Mouse (Mus musculus) forebrain, embryonic 14.5 days (tissue): ENCODE measurements around the gene Icam2. TPM values are rescaled to one million over a fixed set of nuclear protein-coding genes. Genes with fewer than 3 reads are reported as not detected.
A peak's percentile ranks its signal among the peaks of the same experiment; 100 is the strongest.
"Not testable (repeated sequence)": the region's sequence is repeated elsewhere in the genome, so short reads cannot be mapped to it uniquely, and the experiment has no call there.

Experiments
- ATAC-seq: fragments of 200-750 bp; cut with Nextera tagmentation; 2 replicates; pipeline ENCODE4 v1.8.0; 2017; ENCODE audit warnings: mild to moderate bottlenecking, moderate library complexity
- DNase-seq: peaks from one replicate; pipeline ENCODE4 v3.0.0-alpha.2; 2015; ENCODE audit warnings: low spot score
- H3K27ac ChIP-seq: fragments of 300-500 bp; sonication (generic); 2 replicates; pipeline ENCODE4 v1.5.1; 2014; ENCODE audit warnings: low read depth, mild to moderate bottlenecking, control low read depth, low read length, moderate library complexity
- H3K27me3 ChIP-seq: fragments of 300-500 bp; sonication (generic); replicated peaks from 2 replicates; pipeline ENCODE4 v1.6.1; 2014; ENCODE audit warnings: low read length, control low read depth, mixed read lengths; ENCODE audit not compliant: control insufficient read depth, insufficient read depth
- H3K36me3 ChIP-seq: fragments of 300-500 bp; sonication (generic); 2 replicates; pipeline ENCODE4 v1.6.1; 2014; ENCODE audit warnings: low read length, control low read depth; ENCODE audit not compliant: control insufficient read depth, insufficient read depth
- H3K4me1 ChIP-seq: fragments of 300-500 bp; sonication (generic); 2 replicates; pipeline ENCODE4 v1.6.1; 2014; ENCODE audit warnings: antibody characterized with exemption, low read length, control low read depth; ENCODE audit not compliant: control insufficient read depth, insufficient read depth
- H3K4me2 ChIP-seq: fragments of 300-500 bp; sonication (generic); 2 replicates; pipeline ENCODE4 v1.6.1; 2014; ENCODE audit warnings: mild to moderate bottlenecking, control low read depth, low read length
- H3K4me3 ChIP-seq: fragments of 300-500 bp; sonication (generic); 2 replicates; pipeline ENCODE4 v1.5.1; 2014; ENCODE audit warnings: low read depth, low read length, control low read depth
- H3K9ac ChIP-seq: fragments of 300-500 bp; sonication (generic); 2 replicates; pipeline ENCODE4 v1.6.1; 2014; ENCODE audit warnings: mild to moderate bottlenecking, low read length, control low read depth, moderate library complexity
- H3K9me3 ChIP-seq: fragments of 300-500 bp; sonication (generic); replicated peaks from 2 replicates; pipeline ENCODE4 v1.6.1; 2016; ENCODE audit warnings: low read length, control low read depth, mixed read lengths; ENCODE audit not compliant: control insufficient read depth
- WGBS: fragments of 180-500 bp; shearing (Covaris S2); extraction: QIAGEN DNeasy Blood & Tissue Kit; methylation state at CpG from one replicate; pipeline ENCODE4 v1.1.7; 2014; 5-methylcytosine and 5-hydroxymethylcytosine counted together
- polyA plus RNA-seq: library from polyadenylated mRNA; unstranded; fragments of >200 nt; fragmentation: Nextera tagmentation; extraction: Ambion mirVana; gene quantifications from 2 replicates; pipeline ENCODE4 v1.2.1, GENCODE M21; 2014

Gene Icam2
- polyA plus RNA-seq, 1 experiment from 2014 or later = 16.0 TPM

GRCm38 (mm10) chr11:106397656-106398055 is 9.8 kb upstream of the Icam2 start:
- Histone ChIP-seq H3K27me3 (no peaks in the 10 kb centered on the region), H3K4me1 (no peaks in the 10 kb centered on the region), H3K4me2 (no peak overlapping the region), H3K4me3 (no peak overlapping the region), H3K27ac (no peak overlapping the region), H3K9me3 (no peaks in the 10 kb centered on the region), H3K36me3 (peaks cover 39% of the 10 kb centered on the region), H3K9ac (no peak overlapping the region)
- 84% methylated on average over 3 of the region's 3 CpGs for WGBS
- no peak for DNase-seq
- no peak for ATAC-seq

DNA sequence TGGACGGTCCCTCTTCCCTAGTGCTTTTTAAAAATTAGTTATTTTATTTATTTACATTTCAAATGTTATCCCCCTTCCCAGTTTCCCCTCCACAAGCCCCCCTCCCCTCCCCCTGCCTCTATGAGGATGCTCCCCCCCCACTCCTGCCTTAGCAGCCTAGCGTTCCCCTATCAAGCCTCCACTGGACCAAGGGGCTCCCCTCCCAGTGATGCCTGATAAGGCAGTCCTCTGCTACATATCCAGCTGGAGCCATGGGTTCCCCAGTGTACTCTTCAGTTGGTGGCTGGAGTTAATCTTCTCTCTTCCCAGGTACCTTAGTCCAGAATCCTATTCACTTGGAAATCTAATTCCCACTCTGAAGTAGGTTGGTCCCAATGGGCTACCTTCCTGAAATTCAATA is 6.2 kb upstream of the Icam2 start:
- H3K9me3 ChIP-seq, H3K4me3 ChIP-seq, DNase-seq, H3K4me1 ChIP-seq, ATAC-seq, H3K27me3 ChIP-seq, H3K9ac ChIP-seq, H3K27ac ChIP-seq, H3K4me2 ChIP-seq: not testable (repeated sequence)
- WGBS = 87% methylated on average over 2 of the region's 2 CpGs
- peaks cover 18% of the 10 kb centered on the region for H3K36me3 ChIP-seq

DNA sequence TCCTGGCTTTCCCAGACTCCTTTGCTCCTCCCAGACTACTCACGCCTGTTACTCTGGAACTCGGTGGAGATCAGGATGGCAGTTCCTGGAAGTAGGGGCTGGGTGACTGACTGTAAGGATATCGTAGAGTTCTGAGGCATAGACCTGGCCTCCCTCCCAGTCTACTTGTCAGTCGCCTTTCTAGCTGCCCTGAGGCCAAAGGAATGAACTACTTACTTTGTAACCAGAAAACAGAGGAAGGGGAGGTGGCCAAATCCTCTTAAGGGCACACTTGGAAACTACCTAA is 5.4 kb upstream of the Icam2 start:
- Histone ChIP-seq H3K9me3 (no peaks in the 10 kb centered on the region), H3K4me3 (no peak overlapping the region), H3K4me2 (no peak overlapping the region), H3K9ac (no peak overlapping the region), H3K4me1 (no peaks in the 10 kb centered on the region), H3K36me3 (peaks cover 10% of the 10 kb centered on the region), H3K27ac (no peak overlapping the region), H3K27me3 (no peaks in the 10 kb centered on the region)
- no peak for ATAC-seq
- 74% methylated on average over 4 of the region's 4 CpGs for WGBS
- DNase-seq = no peak

DNA sequence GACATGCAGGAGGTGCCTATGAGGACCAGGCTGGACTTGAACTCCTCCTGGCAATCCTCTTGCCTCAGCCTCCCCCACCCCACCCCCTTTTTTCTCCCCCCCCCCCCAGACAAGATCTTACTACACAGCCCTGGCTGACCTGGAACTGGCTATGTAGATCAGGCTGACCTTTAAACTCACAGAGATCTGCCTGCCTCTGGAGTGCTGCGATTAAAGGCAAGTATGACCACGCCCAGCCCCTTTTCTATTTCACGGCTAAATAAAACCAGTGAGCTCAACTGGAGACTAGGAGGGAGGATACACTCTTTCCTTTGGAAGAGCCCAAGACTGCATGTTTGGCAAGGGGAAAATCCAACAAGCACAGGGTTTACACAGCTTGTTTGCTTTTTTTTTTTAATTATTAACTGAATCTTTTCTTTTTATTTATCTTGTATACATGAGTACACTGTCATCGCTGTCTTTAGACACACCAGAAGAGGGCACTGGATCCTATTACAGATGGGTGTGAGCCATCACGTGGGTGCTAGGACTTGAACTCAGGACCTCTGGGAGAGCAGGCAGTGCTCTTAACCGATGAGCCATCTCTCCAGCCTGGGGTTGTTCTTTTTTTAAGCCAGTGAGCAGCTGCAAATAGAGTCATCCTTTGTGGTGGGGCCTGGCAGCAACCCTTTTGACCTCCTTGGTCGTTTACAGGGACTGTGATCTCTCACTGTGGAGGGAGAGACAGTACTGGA is 4.9 kb upstream of the Icam2 start:
- peaks cover 7% of the 10 kb centered on the region; the same call in 1 of the 2 replicates for H3K36me3 ChIP-seq
- H3K4me3 ChIP-seq = no peak overlapping the region
- no peak for DNase-seq
- no peak overlapping the region for H3K9ac ChIP-seq
- H3K27me3 ChIP-seq = no peaks in the 10 kb centered on the region
- H3K27ac ChIP-seq = no peak overlapping the region
- H3K9me3 ChIP-seq = no peaks in the 10 kb centered on the region
- WGBS = 69% methylated on average over 7 of the region's 7 CpGs
- no peak for ATAC-seq
- H3K4me1 ChIP-seq = no peaks in the 10 kb centered on the region
- H3K4me2 ChIP-seq = no peak overlapping the region

DNA sequence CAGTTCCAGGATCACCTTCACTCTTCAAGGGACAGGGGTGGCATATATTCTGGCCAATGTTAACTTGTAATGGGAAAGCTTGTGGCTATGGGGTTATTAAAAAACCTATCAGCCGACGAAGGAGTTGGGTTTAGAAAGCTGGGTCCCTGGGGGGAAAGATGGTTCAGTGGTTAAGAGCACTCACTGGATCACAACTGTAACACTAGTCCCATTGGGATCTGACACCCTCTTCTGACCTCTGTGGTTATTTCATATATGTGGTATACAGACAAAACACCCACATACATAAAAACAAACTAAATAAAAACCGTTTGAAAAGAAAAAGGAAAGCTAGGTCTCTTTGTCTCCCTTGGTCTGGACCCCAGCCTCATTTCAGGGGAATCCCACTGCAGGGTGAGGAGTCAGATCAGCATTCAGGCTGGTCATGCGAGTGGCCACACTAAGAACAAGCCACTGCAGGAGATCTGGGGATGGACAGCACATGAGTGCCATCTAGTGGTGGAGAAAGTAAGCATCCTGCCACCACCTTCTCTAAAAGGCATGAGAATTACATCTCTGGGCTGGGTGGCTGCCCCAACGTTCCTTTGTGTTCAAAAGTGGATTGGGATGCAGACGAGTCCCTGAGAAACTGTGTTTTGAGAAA is 3.8 kb upstream of the Icam2 start:
- DNase-seq = peak; percentile 83
- Histone ChIP-seq H3K27me3 (no peaks in the 10 kb centered on the region), H3K9ac (no peak overlapping the region), H3K9me3 (no peaks in the 10 kb centered on the region), H3K27ac (no peak overlapping the region), H3K36me3 (peaks cover 5% of the 10 kb centered on the region; the same call in 1 of the 2 replicates), H3K4me1 (no peaks in the 10 kb centered on the region), H3K4me2 (no peak overlapping the region), H3K4me3 (no peak overlapping the region)
- ATAC-seq = peak; percentile 67
- 31% methylated on average over 6 of the region's 6 CpGs for WGBS

- H3K4me3 ChIP-seq = no peak overlapping the region
- no peak for DNase-seq
- WGBS = 79% methylated on average over 3 of the region's 3 CpGs
- H3K9ac ChIP-seq = no peak overlapping the region
- H3K4me1 ChIP-seq = no peaks in the 10 kb centered on the region
- H3K36me3 ChIP-seq = peaks cover 5% of the 10 kb centered on the region; the same call in 1 of the 2 replicates
- H3K4me2 ChIP-seq = no peak overlapping the region
- no peaks in the 10 kb centered on the region for H3K9me3 ChIP-seq
- no peaks in the 10 kb centered on the region for H3K27me3 ChIP-seq
- ATAC-seq = no peak
- no peak overlapping the region for H3K27ac ChIP-seq
These were observed 2.9 kb upstream of the Icam2 start for GRCm38 (mm10) chr11:106390757-106391156.

DNA sequence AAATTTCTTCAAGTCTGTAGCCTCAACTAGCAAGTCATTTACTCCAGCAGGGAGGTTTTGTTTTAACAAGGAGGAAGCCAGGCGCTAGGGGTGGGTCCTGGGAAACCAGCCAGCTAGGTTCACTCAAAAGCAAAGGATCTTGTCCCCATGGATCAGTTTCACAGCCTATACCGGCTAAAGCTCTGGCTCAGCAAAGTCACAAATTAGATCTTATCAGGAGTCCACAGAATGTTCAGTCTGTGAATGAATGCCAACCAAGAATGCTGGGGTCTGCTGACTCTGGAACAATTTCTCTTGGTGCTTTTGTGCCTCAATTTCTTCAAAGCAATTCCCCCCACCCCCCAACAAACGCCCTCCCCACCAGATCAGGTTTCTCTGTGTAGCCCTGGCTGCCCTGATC is 1.7 kb upstream of the Icam2 start:
- ATAC-seq = no peak
- 31% methylated on average over 3 of the region's 3 CpGs for WGBS
- Histone ChIP-seq H3K36me3 (peaks cover 5% of the 10 kb centered on the region; the same call in 1 of the 2 replicates), H3K27me3 (no peaks in the 10 kb centered on the region), H3K4me2 (no peak overlapping the region), H3K27ac (no peak overlapping the region), H3K9me3 (no peaks in the 10 kb centered on the region), H3K4me1 (no peaks in the 10 kb centered on the region), H3K9ac (no peak overlapping the region), H3K4me3 (no peak overlapping the region)
- no peak for DNase-seq

- ATAC-seq (no peak), DNase-seq (no peak)
- H3K9ac ChIP-seq = no peak overlapping the region
- no peaks in the 10 kb centered on the region for H3K36me3 ChIP-seq
- H3K4me1 ChIP-seq = no peaks in the 10 kb centered on the region
- no peak overlapping the region for H3K4me2 ChIP-seq
- H3K27me3 ChIP-seq = no peaks in the 10 kb centered on the region
- no peak overlapping the region for H3K27ac ChIP-seq
- no peak overlapping the region for H3K4me3 ChIP-seq
- WGBS = 81% methylated on average over 6 of the region's 6 CpGs
- no peaks in the 10 kb centered on the region for H3K9me3 ChIP-seq
These were observed 855 bp downstream of the Icam2 start for GRCm38 (mm10) chr11:106387020-106387419.

DNA sequence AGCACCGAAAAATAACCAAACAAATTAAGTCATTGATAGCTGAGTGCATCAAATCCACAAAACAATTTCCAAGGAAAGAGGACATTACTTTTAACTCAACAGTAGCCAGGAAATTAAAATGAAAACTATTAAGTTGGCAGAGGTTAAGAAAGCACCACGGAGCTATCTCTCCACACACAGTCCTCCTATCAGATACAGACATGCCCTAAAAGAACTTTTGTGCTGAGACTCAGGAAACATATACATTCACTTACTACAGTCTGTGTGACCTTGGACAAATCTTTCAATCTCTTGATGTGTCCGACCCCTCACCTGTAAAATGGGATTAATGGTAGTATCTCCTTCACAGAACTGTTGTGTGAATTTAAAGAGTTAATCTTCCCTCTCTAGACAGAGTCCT is 1.5 kb downstream of the Icam2 start:
- H3K4me2 ChIP-seq = no peak overlapping the region
- no peak overlapping the region for H3K4me3 ChIP-seq
- H3K4me1 ChIP-seq = no peaks in the 10 kb centered on the region
- no peaks in the 10 kb centered on the region for H3K9me3 ChIP-seq
- H3K9ac ChIP-seq = no peak overlapping the region
- 92% methylated on average over 3 of the region's 3 CpGs for WGBS
- ATAC-seq (no peak), DNase-seq (no peak)
- no peaks in the 10 kb centered on the region for H3K27me3 ChIP-seq
- H3K36me3 ChIP-seq = no peaks in the 10 kb centered on the region
- H3K27ac ChIP-seq = no peak overlapping the region
